Mouse (Mus musculus) hindbrain, postnatal 0 days (tissue): ENCODE results near the gene Epm2aip1. TPM values are rescaled to one million over a fixed set of nuclear protein-coding genes. Genes with fewer than 3 reads are reported as not detected.

Source experiments
- ATAC-seq: fragments of 200-750 bp; cut with Nextera tagmentation; 2 replicates; pipeline ENCODE4 v1.8.0; 2017; ENCODE audit warnings: mild to moderate bottlenecking, moderate TSS enrichment, moderate library complexity
- DNase-seq: peaks from one replicate; pipeline ENCODE4 v3.0.0-alpha.2; 2015; ENCODE audit warnings: low spot score
- H3K27ac ChIP-seq: fragments of 300-500 bp; sonication (generic); 2 replicates; pipeline ENCODE4 v1.5.1; 2014; ENCODE audit warnings: mild to moderate bottlenecking
- H3K27me3 ChIP-seq: fragments of 300-500 bp; sonication (generic); 2 replicates; pipeline ENCODE4 v1.6.1; 2014; ENCODE audit warnings: low read length, mixed read lengths; ENCODE audit not compliant: insufficient read depth
- H3K36me3 ChIP-seq: fragments of 300-500 bp; sonication (generic); 2 replicates; pipeline ENCODE4 v1.6.1; 2014; ENCODE audit warnings: low read length, mixed read lengths; ENCODE audit not compliant: insufficient read depth
- H3K4me1 ChIP-seq: fragments of 300-500 bp; sonication (generic); 2 replicates; pipeline ENCODE4 v1.6.1; 2014; ENCODE audit warnings: antibody characterized with exemption, low read length, mixed read lengths; ENCODE audit not compliant: insufficient read depth
- H3K4me2 ChIP-seq: fragments of 300-500 bp; sonication (generic); 2 replicates; pipeline ENCODE4 v1.6.1; 2014; ENCODE audit warnings: low read depth, mild to moderate bottlenecking, low read length, moderate library complexity, mixed read lengths
- H3K4me3 ChIP-seq: fragments of 300-500 bp; sonication (generic); 2 replicates; pipeline ENCODE4 v1.5.1; 2014; ENCODE audit warnings: low read length
- H3K9ac ChIP-seq: fragments of 300-500 bp; sonication (generic); replicated peaks from 2 replicates; pipeline ENCODE4 v1.6.1; 2014; ENCODE audit warnings: mild to moderate bottlenecking, low read length, moderate library complexity, mixed read lengths
- H3K9me3 ChIP-seq: fragments of 300-500 bp; sonication (generic); 2 replicates; pipeline ENCODE4 v1.6.1; 2016; ENCODE audit warnings: low read length, mixed read lengths
- CTCF ChIP-seq: IDR thresholded peaks from 2 replicates; pipeline ENCODE4 v1.5.1; 2016; ENCODE audit warnings: antibody characterized with exemption, control low read depth, low read depth
- WGBS: fragments of 180-500 bp; shearing (Covaris S2); extraction: QIAGEN DNeasy Blood & Tissue Kit; methylation state at CpG from one replicate; pipeline ENCODE4 v1.1.7; 2014; 5-methylcytosine and 5-hydroxymethylcytosine counted together
- polyA plus RNA-seq: library from polyadenylated mRNA; unstranded; fragments of >200 nt; fragmentation: Nextera tagmentation; extraction: Ambion mirVana; gene quantifications from 2 replicates; pipeline ENCODE4 v1.2.1, GENCODE M21; 2015
- total RNA-seq: library from RNA; depleted of rRNA; stranded (reverse); fragments of >200 nt; gene quantifications from 2 replicates; pipeline ENCODE4 v1.2.3, GENCODE M21; 2014

Epm2aip1 gene
- total and polyA plus RNA-seq, 2 experiments from 2014 or later = 36.0 to 81.4 TPM

DNA sequence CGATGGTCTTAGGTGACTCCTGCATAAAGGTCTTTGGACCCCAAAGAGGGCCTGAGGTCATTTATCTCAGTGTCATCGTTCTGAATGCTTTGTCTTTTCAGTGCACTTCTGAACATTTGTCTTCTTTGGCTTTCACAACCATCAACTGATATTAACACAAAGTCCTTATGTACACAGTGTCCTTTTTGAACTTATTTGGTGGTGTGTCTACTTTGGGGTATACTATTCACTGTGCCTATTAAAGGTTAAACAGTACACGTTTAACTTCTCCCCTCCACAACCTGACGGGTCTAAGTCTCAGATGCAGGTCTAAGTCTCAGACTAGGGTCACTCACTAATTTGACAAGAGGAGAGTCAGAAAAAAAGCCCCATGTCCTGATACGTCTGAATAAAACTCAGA, 1.1 kb upstream of the Epm2aip1 start:
- 12% methylated on average over 5 of the region's 5 CpGs for WGBS
- H3K27ac ChIP-seq = peak overlapping the region; percentile 96
- no peak for ATAC-seq

DNA sequence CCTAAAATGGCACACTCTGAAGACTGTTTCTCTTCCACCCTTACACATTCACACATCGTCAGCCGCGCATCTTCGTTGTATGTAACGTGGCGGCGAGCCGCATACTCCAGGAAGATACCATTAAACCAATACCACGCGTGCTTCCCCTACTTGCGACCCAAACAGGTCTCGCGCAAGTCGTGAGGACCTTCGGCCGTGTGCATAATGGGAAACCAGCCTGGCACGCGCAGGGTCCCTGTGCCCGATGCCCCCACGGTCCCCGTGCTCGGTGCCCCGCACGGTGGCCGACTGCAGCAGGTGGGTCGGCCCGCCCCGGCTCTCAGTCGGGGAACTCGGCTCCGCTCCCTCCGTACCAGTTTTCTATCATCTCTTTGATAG, 684 bp upstream of the Epm2aip1 start:
- peaks cover 29% of the 10 kb centered on the region for H3K4me1 ChIP-seq
- WGBS = 2% methylated on average over 32 of the region's 32 CpGs
- peak; percentile 89 for DNase-seq

More for the DNA sequence above, 1.1 kb upstream of the Epm2aip1 start:
- DNase-seq = no peak
- H3K36me3 ChIP-seq = no peaks in the 10 kb centered on the region
- peaks cover 28% of the 10 kb centered on the region for H3K4me1 ChIP-seq
- H3K27me3 ChIP-seq = no peaks in the 10 kb centered on the region
- no peak for TF ChIP-seq CTCF
- peak overlapping the region; percentile 92 for H3K4me3 ChIP-seq
- peak overlapping the region; percentile 71 for H3K9ac ChIP-seq
- H3K9me3 ChIP-seq = no peaks in the 10 kb centered on the region
- H3K4me2 ChIP-seq = peak overlapping the region; percentile 62

GRCm38 (mm10) chr9:111272356-111272755, 627 bp downstream of the Epm2aip1 start:
- peak overlapping the region; percentile 92 for H3K4me3 ChIP-seq
- H3K27me3 ChIP-seq = no peaks in the 10 kb centered on the region
- H3K27ac ChIP-seq = peak overlapping the region; percentile 96
- DNase-seq (peak; percentile 32), ATAC-seq (no peak)
- H3K4me2 ChIP-seq = peak overlapping the region; percentile 91
- no peaks in the 10 kb centered on the region for H3K36me3 ChIP-seq
- WGBS = 9% methylated on average over 19 of the region's 19 CpGs
- H3K4me1 ChIP-seq = peaks cover 34% of the 10 kb centered on the region
- H3K9me3 ChIP-seq = no peaks in the 10 kb centered on the region
- H3K9ac ChIP-seq = peak overlapping the region; percentile 96
- TF ChIP-seq CTCF = no peak

More for the DNA sequence above, 684 bp upstream of the Epm2aip1 start:
- H3K4me3 ChIP-seq = peak overlapping the region; percentile 92
- no peak for TF ChIP-seq CTCF
- H3K36me3 ChIP-seq = no peaks in the 10 kb centered on the region
- H3K9me3 ChIP-seq = no peaks in the 10 kb centered on the region
- H3K27me3 ChIP-seq = no peaks in the 10 kb centered on the region
- ATAC-seq = peak; percentile 86
- peak overlapping the region; percentile 62 for H3K4me2 ChIP-seq
- peak overlapping the region; percentile 96 for H3K27ac ChIP-seq
- peak overlapping the region; percentile 71 for H3K9ac ChIP-seq

DNA sequence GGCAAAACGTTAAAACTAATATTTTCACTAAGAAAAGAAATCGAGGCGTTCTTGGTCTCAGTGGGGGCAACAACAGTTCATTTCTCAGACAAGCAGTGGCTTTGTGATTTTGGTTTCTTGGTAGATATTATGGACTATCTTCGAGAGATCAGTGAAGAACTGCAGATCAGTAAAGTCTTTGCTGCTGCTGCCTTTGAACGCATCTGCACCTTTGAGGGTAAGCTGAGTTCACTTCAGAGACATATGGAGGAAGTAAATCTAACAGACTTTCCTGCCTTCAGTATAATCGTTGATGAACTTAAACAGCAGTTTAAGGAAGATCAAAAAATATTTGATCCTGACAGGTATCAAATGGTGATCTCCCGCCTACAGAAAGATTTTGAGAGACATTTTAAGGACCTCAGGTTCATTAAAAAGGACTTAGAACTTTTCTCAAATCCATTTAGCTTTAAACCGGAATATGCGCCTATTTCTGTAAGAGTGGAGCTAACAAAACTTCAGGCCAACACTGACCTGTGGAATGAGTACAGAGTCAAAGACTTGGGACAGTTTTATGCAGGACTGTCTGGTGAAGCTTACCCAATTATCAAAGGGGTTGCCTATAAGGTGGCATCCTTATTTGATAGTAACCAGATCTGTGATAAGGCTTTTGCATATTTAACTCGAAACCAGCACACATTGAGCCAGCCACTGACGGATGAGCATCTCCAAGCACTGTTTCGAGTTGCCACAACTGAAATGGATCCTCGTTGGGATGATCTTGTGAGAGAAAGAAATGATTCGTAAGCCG, 1.5 kb downstream of the Epm2aip1 start:
- no peaks in the 10 kb centered on the region for H3K27me3 ChIP-seq
- H3K4me3 ChIP-seq = peak overlapping the region; percentile 92
- peaks cover 34% of the 10 kb centered on the region for H3K4me1 ChIP-seq
- ATAC-seq (no peak), DNase-seq (no peak)
- no peaks in the 10 kb centered on the region for H3K9me3 ChIP-seq
- H3K4me2 ChIP-seq = peak overlapping the region; percentile 91
- H3K9ac ChIP-seq = peak overlapping the region; percentile 96
- 0 out of 2 replicates have a peak overlapping the region, but pooled peaks have one; percentile 96 for H3K27ac ChIP-seq
- 68% methylated on average over 15 of the region's 15 CpGs for WGBS
- 0 out of 2 replicates have a peak, but pooled peaks cover 3% of the 10 kb centered on the region for H3K36me3 ChIP-seq
- TF ChIP-seq CTCF = no peak

DNA sequence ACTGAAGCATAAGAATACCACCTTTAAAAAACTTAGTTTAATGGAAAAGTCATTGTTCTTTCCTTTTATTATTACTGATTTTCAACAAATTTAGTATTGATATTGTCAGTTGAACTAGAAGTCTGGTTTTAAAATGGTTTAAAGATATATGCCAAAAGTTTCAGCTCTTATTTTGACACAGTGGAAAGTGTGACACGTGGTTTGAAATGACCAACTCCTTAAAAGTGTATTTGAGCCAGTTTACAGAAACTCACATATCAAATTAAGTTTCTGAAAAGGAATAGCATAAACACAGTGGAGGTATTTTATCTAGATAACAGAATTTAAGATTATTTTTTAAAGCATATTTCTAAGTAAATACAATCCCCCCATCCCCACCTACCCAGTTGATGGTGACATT, 2.2 kb downstream of the Epm2aip1 start:
- Histone ChIP-seq H3K27ac (no peak overlapping the region), H3K4me2 (peak overlapping the region; percentile 91), H3K4me1 (peaks cover 34% of the 10 kb centered on the region), H3K9me3 (no peaks in the 10 kb centered on the region), H3K9ac (no peak overlapping the region), H3K36me3 (0 out of 2 replicates have a peak, but pooled peaks cover 6% of the 10 kb centered on the region), H3K4me3 (peak overlapping the region; percentile 92; the same call in 1 of the 2 replicates), H3K27me3 (no peaks in the 10 kb centered on the region)
- DNase-seq (no peak), ATAC-seq (no peak)
- no peak for TF ChIP-seq CTCF
- whole genome bisulfite sequencing = 86% methylated on average over 1 of the region's 1 CpGs

- no peak for TF ChIP-seq CTCF
- peak overlapping the region; percentile 14; the same call in 1 of the 2 replicates for H3K4me3 ChIP-seq
- DNase-seq = no peak
- WGBS = 43% methylated on average over 1 of the region's 1 CpGs
- no peak for ATAC-seq
- H3K9ac ChIP-seq = no peak overlapping the region
- no peaks in the 10 kb centered on the region for H3K9me3 ChIP-seq
- peaks cover 34% of the 10 kb centered on the region for H3K4me1 ChIP-seq
- H3K4me2 ChIP-seq = peak overlapping the region; percentile 91
- 0 out of 2 replicates have a peak, but pooled peaks cover 6% of the 10 kb centered on the region for H3K36me3 ChIP-seq
- no peaks in the 10 kb centered on the region for H3K27me3 ChIP-seq
- no peak overlapping the region for H3K27ac ChIP-seq
These were observed 3.4 kb downstream of the Epm2aip1 start for GRCm38 (mm10) chr9:111275156-111275555.

DNA sequence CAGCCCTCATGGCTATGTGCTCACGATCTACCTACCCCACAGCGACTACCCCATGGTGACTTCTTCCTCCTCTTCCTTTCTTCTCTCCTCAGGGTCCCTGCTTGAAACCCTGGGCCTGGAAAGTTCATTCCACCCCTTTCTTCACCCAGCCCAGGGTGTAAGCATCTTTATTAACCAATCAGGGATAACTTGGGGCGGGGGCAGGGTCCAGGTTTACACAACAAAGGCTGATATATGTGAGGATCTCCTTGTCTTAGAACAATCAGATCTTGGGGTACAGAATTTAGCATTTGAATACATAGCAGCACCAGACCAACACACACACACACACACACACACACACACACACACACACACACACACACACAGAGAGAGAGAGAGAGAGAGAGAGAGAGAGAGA, 13.3 kb downstream of the Epm2aip1 start:
- Histone ChIP-seq H3K36me3 (no peaks in the 10 kb centered on the region), H3K9ac (no peak overlapping the region), H3K27me3 (no peaks in the 10 kb centered on the region), H3K4me2 (no peak overlapping the region), H3K4me1 (no peaks in the 10 kb centered on the region), H3K27ac (no peak overlapping the region), H3K9me3 (no peaks in the 10 kb centered on the region), H3K4me3 (no peak overlapping the region)
- no peak for DNase-seq
- TF ChIP-seq CTCF = no peak
- 28% methylated on average over 3 of the region's 3 CpGs for WGBS
- ATAC-seq = no peak
